Mouse (Mus musculus) ovary, adult 10 weeks (tissue): ENCODE measurements around the gene Ninl. TPM values are rescaled to one million over a fixed set of nuclear protein-coding genes. Genes with fewer than 3 reads are reported as not detected.

ENCODE experiments used
- polyA plus RNA-seq: library from polyadenylated mRNA; stranded (reverse); fragments of 350-450 nt; fragmentation: Illumina TruSeq; extraction: RNeasy Lipid Tissue Mini Kit (QIAGEN cat#74804); gene quantifications from one replicate; pipeline ENCODE4 v1.2.3, GENCODE M21; 2014

Gene Ninl
- polyA plus RNA-seq = 7.6 TPM

DNA sequence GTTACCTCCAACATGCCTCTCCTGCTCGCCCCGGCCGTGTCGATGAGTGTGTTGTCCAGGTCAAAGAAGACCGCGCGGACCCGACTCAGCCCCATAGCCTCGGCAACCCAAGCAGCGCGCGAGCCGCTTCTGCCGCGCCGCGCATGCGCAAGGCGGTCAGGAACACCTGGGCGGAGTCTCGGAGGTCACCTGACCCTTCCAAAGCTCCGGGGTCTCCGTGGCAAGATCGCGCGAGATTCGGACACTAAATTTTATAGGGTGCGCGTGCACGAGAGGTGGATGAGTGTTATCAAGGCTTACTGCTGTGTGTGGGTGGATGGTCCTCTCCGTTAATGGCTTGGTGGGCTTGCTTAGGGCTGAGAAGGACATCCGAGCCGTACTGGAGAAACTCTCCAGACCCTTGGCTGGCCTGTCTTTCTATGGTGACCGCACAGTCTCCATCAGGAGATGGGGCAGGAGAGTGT, at the start of gene Ninl, which contains the start of gene Nanp:
Gene Ninl, minus strand, starts transcription at position 151 of the 464 bp plus-strand sequence.
Gene Nanp, minus strand, starts transcription at position 167 of the 464 bp plus-strand sequence.

DNA sequence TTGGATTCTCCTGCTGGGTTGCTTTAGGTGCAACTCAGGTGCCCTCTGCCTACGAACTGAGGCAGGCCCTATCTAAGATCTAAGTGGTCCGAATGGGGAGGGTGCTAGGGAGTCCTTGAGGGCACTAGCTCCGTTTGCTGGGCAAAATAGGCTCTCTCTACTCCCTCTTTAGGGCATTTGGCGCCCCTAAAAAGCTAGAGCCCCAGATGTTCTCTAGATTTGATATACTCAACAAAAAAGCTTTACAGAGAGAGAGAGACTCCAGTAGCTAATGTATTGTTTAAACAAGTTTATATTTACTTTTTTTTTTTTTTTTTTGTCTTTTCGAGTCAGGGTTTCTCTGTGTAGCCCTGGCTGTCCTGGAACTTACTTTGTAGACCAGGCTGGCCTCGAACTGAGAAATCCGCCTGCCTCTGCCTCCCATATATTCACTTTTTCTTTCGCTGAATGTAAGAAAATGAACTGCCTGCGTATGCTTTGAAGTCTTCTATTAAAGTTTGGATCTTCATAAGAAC, 134.2 kb downstream of the Ninl start, which contains the start of gene Gins1:
Gene Gins1, plus strand, starts transcription at position 465 of the 515 bp plus-strand sequence.

DNA sequence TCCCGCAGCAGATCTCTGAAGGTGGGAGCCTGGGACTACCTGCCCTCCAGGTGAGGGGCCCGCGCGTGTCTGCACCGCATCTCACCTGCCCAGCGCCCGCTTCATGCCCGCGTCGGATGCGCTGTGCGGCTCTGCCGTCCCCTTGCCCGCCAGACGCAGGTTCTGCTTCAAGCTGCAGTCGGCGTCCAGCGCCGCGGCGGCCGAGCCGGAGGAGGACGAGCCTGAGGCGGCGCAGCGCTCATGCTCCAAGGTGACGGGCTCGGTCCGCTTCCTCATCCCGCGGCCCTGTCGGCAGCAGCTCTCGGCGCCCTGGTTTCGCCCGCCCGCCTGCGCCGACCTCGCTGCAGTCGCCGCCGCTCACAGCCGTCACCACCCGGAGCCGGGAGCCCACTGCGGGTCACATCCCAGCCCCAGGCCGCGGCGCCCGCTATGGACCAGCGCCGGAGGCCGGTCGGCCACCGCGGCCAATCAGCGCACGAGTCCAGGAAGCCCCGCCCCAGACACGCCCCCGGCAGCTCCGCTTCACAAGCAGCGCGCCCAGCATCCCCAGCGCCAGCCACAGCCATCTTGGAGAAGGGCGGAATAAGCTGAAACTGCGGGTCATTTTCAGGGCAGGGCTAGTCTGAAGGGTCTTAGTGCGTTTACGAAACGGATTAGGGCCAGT, 134.8 kb downstream of the Ninl start, which contains the start of gene Abhd12:
Gene Abhd12, minus strand, starts transcription at position 470 of the 664 bp plus-strand sequence.

Other genes with a start within 250 kb of the Ninl start
- 136 TPM for gene Abhd12, start 134.6 kb downstream of the Ninl start, polyA plus RNA-seq
- 20.1 TPM for gene Gins1, start 134.0 kb downstream of the Ninl start, polyA plus RNA-seq
- gene Nanp, start within 50 bp of the Ninl start, polyA plus RNA-seq = 34.2 TPM
- gene Gm14151, start 53.0 kb upstream of the Ninl start, polyA plus RNA-seq = not detected
- gene Gm14147, start 58.9 kb upstream of the Ninl start, polyA plus RNA-seq = not detected